Mouse (Mus musculus) liver, adult 2 months (tissue): Measurements from ENCODE around the gene Dst. TPM values are rescaled to one million over a fixed set of nuclear protein-coding genes. Genes with fewer than 3 reads are reported as not detected.

ENCODE experiments used
- DNase-seq: peaks from one replicate; pipeline ENCODE4 v3.0.0-alpha.2; 2011; ENCODE audit warnings: low read depth, low spot score; ENCODE audit errors: extremely low read depth
- H3K27ac ChIP-seq: fragments of 200-500 bp; replicated peaks from 2 replicates; pipeline ENCODE4 v1.5.1; 2012; ENCODE audit warnings: low read depth, mild to moderate bottlenecking, control low read depth, inconsistent platforms, low read length; ENCODE audit not compliant: insufficient read depth
- H3K27me3 ChIP-seq: fragments of 200-500 bp; 2 replicates; pipeline ENCODE4 v1.6.1; 2012; ENCODE audit warnings: mild to moderate bottlenecking, moderate library complexity, low read length, inconsistent platforms; ENCODE audit not compliant: control insufficient read depth, insufficient read depth
- H3K36me3 ChIP-seq: fragments of 200-500 bp; 2 replicates; pipeline ENCODE4 v1.6.1; 2012; ENCODE audit warnings: low read length, inconsistent platforms; ENCODE audit not compliant: control insufficient read depth, insufficient read depth
- H3K4me1 ChIP-seq: fragments of 200-500 bp; 2 replicates; pipeline ENCODE4 v1.6.1; 2011; ENCODE audit warnings: low read length; ENCODE audit not compliant: control insufficient read depth, insufficient read depth
- H3K4me3 ChIP-seq: fragments of 200-500 bp; 2 replicates; pipeline ENCODE4 v1.5.1; 2011; ENCODE audit warnings: low read depth, mild to moderate bottlenecking, control low read depth, low read length, moderate library complexity; ENCODE audit not compliant: insufficient read depth
- H3K79me2 ChIP-seq: fragments of 200-500 bp; 2 replicates; pipeline ENCODE4 v1.6.1; 2012; ENCODE audit warnings: inconsistent platforms, mild to moderate bottlenecking, low read length, moderate library complexity; ENCODE audit not compliant: control insufficient read depth, insufficient read depth
- H3K9ac ChIP-seq: fragments of 200-500 bp; 2 replicates; pipeline ENCODE4 v1.6.1; 2012; ENCODE audit warnings: low read depth, mild to moderate bottlenecking, control low read depth, inconsistent platforms, low read length
- CTCF ChIP-seq: fragments of 200-500 bp; IDR thresholded peaks from 2 replicates; pipeline ENCODE4 v1.5.1; 2011; ENCODE audit warnings: low read depth, low read length, control low read depth
- POLR2A ChIP-seq: fragments of 200-500 bp; IDR thresholded peaks from 2 replicates; pipeline ENCODE4 v1.6.1; 2011; ENCODE audit warnings: low read length, control low read depth; ENCODE audit not compliant: insufficient read depth; ENCODE audit errors: extremely low read depth
- WGBS: fragments of 180-500 bp; shearing (Covaris S2); methylation state at CpG from one replicate; pipeline ENCODE4 v1.1.7; 2018; 5-methylcytosine and 5-hydroxymethylcytosine counted together
- polyA plus RNA-seq: library from polyadenylated mRNA; depleted of rRNA; stranded (reverse); fragments of >200 nt; gene quantifications from 2 replicates; pipeline ENCODE4 v1.2.3, GENCODE M21; 2012
- total RNA-seq: library from RNA; depleted of rRNA; stranded (reverse); fragments of >200 nt; gene quantifications from 2 replicates; pipeline ENCODE4 v1.2.3, GENCODE M21; 2014

Gene Dst
- total and polyA plus RNA-seq, 2 experiments = 10.5 to 53.6 TPM

DNA sequence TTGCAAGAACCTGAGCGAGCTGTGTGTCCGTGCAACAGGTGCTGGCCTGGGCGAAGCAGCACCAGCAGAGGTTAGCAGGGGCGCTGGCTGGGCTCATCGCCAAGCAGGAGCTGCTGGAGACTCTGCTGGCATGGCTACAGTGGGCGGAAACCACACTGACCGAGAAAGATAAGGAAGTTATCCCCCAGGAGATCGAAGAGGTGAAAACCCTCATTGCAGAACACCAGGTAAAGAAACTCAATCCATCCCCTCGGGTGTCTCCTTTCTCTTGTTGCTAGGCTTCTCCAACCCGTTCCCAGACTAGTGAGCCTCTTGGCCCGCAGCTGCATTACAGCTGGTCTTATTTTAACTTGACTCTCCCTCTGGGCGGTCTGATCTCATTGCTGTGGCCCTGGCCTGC, 382.3 kb downstream of the Dst start:
- H3K79me2 ChIP-seq = no peaks in the 10 kb centered on the region
- H3K4me3 ChIP-seq = no peak overlapping the region
- no peak for DNase-seq
- H3K27me3 ChIP-seq = no peaks in the 10 kb centered on the region
- H3K4me1 ChIP-seq = no peaks in the 10 kb centered on the region
- H3K9ac ChIP-seq = no peak overlapping the region
- H3K27ac ChIP-seq = no peak overlapping the region
- 89% methylated on average over 12 of the region's 12 CpGs for WGBS
- TF ChIP-seq CTCF (no peak), POLR2A (no peak)
- H3K36me3 ChIP-seq = peaks cover 85% of the 10 kb centered on the region

- Histone ChIP-seq H3K36me3 (peaks cover 81% of the 10 kb centered on the region), H3K4me1 (no peaks in the 10 kb centered on the region), H3K4me3 (no peak overlapping the region), H3K27me3 (no peaks in the 10 kb centered on the region), H3K9ac (no peak overlapping the region), H3K79me2 (no peaks in the 10 kb centered on the region), H3K27ac (no peak overlapping the region)
- DNase-seq = no peak
- TF ChIP-seq POLR2A (no peak), CTCF (no peak)
- WGBS = 92% methylated on average over 14 of the region's 14 CpGs
Measured at GRCm38 (mm10) chr1:34293198-34293597, 385.2 kb downstream of the Dst start.

GRCm38 (mm10) chr1:34297636-34298035, 389.6 kb downstream of the Dst start:
- H3K79me2 ChIP-seq = no peaks in the 10 kb centered on the region
- 93% methylated on average over 9 of the region's 9 CpGs for WGBS
- H3K36me3 ChIP-seq = peaks cover 57% of the 10 kb centered on the region
- H3K4me1 ChIP-seq = no peaks in the 10 kb centered on the region
- no peak overlapping the region for H3K4me3 ChIP-seq
- H3K27me3 ChIP-seq = no peaks in the 10 kb centered on the region
- DNase-seq = no peak
- no peak overlapping the region for H3K9ac ChIP-seq
- TF ChIP-seq CTCF (no peak), POLR2A (no peak)
- H3K27ac ChIP-seq = no peak overlapping the region

DNA sequence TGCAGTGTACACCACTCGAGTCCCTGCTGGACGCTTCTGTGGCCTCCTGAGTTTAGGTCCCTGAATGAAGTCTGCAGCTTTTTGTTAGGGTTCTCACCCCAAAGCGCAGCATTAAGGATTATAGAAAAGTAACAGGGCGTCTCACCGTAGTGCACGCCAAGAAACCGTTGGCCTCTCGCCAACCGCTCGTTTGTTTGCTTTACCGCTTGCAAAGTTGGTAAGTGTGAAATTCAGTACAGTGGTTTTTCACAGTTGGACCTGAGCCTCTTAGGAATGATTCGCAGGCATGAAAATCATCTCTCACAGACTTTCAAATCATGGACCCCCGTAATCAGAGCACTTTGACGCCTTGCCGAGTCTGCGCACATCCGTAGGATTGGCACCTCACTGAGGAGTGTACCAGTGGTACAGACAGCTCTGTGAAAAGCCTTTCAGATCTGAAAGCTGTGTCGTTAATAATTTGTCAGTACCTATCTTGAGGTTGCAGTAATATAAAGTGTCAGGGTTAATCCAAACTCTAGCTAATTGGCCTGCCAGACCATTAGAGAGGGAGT, 390.7 kb downstream of the Dst start:
- Histone ChIP-seq H3K9ac (no peak overlapping the region), H3K27me3 (no peaks in the 10 kb centered on the region), H3K4me3 (no peak overlapping the region), H3K79me2 (no peaks in the 10 kb centered on the region), H3K36me3 (peaks cover 60% of the 10 kb centered on the region), H3K27ac (no peak overlapping the region), H3K4me1 (no peaks in the 10 kb centered on the region)
- TF ChIP-seq CTCF = no peak
- no peak for TF ChIP-seq POLR2A
- 75% methylated on average over 18 of the region's 18 CpGs for WGBS
- DNase-seq = peak; percentile 30

GRCm38 (mm10) chr1:34299507-34299906, 391.5 kb downstream of the Dst start:
- H3K9ac ChIP-seq = no peak overlapping the region
- no peaks in the 10 kb centered on the region for H3K4me1 ChIP-seq
- no peak overlapping the region for H3K4me3 ChIP-seq
- H3K36me3 ChIP-seq = peaks cover 55% of the 10 kb centered on the region
- H3K79me2 ChIP-seq = no peaks in the 10 kb centered on the region
- TF ChIP-seq POLR2A = no peak
- no peak for TF ChIP-seq CTCF
- 95% methylated on average over 13 of the region's 13 CpGs for WGBS
- DNase-seq = no peak
- H3K27me3 ChIP-seq = no peaks in the 10 kb centered on the region
- no peak overlapping the region for H3K27ac ChIP-seq

GRCm38 (mm10) chr1:34300309-34300980, 392.4 kb downstream of the Dst start:
- H3K36me3 ChIP-seq = peaks cover 49% of the 10 kb centered on the region
- no peaks in the 10 kb centered on the region for H3K79me2 ChIP-seq
- no peak overlapping the region for H3K27ac ChIP-seq
- DNase-seq = no peak
- H3K4me3 ChIP-seq = no peak overlapping the region
- TF ChIP-seq POLR2A = no peak
- TF ChIP-seq CTCF = no peak
- H3K4me1 ChIP-seq = no peaks in the 10 kb centered on the region
- H3K9ac ChIP-seq = no peak overlapping the region
- 94% methylated on average over 13 of the region's 13 CpGs for WGBS
- H3K27me3 ChIP-seq = no peaks in the 10 kb centered on the region
